Mouse (Mus musculus): ENCODE data around the gene Slc18a3.

DNA sequence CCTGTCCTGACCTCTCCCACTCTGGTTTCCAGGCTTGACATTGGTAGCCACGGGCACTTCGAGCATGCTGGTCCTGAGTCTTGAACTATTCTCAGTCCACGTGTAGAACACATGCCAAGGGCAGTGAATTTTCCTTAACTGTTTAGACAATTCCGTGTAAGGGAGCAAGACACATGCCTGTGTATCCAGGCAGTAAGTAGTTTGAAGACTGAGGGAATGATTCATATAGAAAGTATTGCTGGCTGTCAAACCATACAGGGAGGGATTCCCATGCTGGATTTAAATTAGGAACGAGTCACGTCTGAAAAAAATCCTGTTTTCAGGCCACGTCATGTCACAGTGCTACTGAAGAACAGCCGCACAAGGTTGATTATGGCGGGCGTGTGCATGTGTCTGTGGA is 41.7 kb upstream of the Slc18a3 start:
- TF ChIP-seq CTCF (IDR thresholded peaks at IDR 0.05; ENCODE audit: low read depth, low read length) (no peak), POLR2A (IDR thresholded peaks at IDR 0.05; ENCODE audit: borderline replicate concordance, low read depth, low read length) (no peak)

Data from bone marrow macrophage, adult 2 months (primary cell).